Mouse (Mus musculus) hindbrain, postnatal 0 days (tissue): ENCODE results near the gene Calhm2. TPM values are rescaled to one million over a fixed set of nuclear protein-coding genes. Genes with fewer than 3 reads are reported as not detected.

Experiments used
- ATAC-seq: fragments of 200-750 bp; cut with Nextera tagmentation; 2 replicates; pipeline ENCODE4 v1.8.0; 2017; ENCODE audit warnings: mild to moderate bottlenecking, moderate TSS enrichment, moderate library complexity
- DNase-seq: peaks from one replicate; pipeline ENCODE4 v3.0.0-alpha.2; 2015; ENCODE audit warnings: low spot score
- H3K27ac ChIP-seq: fragments of 300-500 bp; sonication (generic); 2 replicates; pipeline ENCODE4 v1.5.1; 2014; ENCODE audit warnings: mild to moderate bottlenecking
- H3K27me3 ChIP-seq: fragments of 300-500 bp; sonication (generic); 2 replicates; pipeline ENCODE4 v1.6.1; 2014; ENCODE audit warnings: low read length, mixed read lengths; ENCODE audit not compliant: insufficient read depth
- H3K36me3 ChIP-seq: fragments of 300-500 bp; sonication (generic); 2 replicates; pipeline ENCODE4 v1.6.1; 2014; ENCODE audit warnings: low read length, mixed read lengths; ENCODE audit not compliant: insufficient read depth
- H3K4me1 ChIP-seq: fragments of 300-500 bp; sonication (generic); 2 replicates; pipeline ENCODE4 v1.6.1; 2014; ENCODE audit warnings: antibody characterized with exemption, low read length, mixed read lengths; ENCODE audit not compliant: insufficient read depth
- H3K4me2 ChIP-seq: fragments of 300-500 bp; sonication (generic); 2 replicates; pipeline ENCODE4 v1.6.1; 2014; ENCODE audit warnings: low read depth, mild to moderate bottlenecking, low read length, moderate library complexity, mixed read lengths
- H3K4me3 ChIP-seq: fragments of 300-500 bp; sonication (generic); 2 replicates; pipeline ENCODE4 v1.5.1; 2014; ENCODE audit warnings: low read length
- H3K9ac ChIP-seq: fragments of 300-500 bp; sonication (generic); replicated peaks from 2 replicates; pipeline ENCODE4 v1.6.1; 2014; ENCODE audit warnings: mild to moderate bottlenecking, low read length, moderate library complexity, mixed read lengths
- H3K9me3 ChIP-seq: fragments of 300-500 bp; sonication (generic); 2 replicates; pipeline ENCODE4 v1.6.1; 2016; ENCODE audit warnings: low read length, mixed read lengths
- CTCF ChIP-seq: IDR thresholded peaks from 2 replicates; pipeline ENCODE4 v1.5.1; 2016; ENCODE audit warnings: antibody characterized with exemption, control low read depth, low read depth
- WGBS: fragments of 180-500 bp; shearing (Covaris S2); extraction: QIAGEN DNeasy Blood & Tissue Kit; methylation state at CpG from one replicate; pipeline ENCODE4 v1.1.7; 2014; 5-methylcytosine and 5-hydroxymethylcytosine counted together
- polyA plus RNA-seq: library from polyadenylated mRNA; unstranded; fragments of >200 nt; fragmentation: Nextera tagmentation; extraction: Ambion mirVana; gene quantifications from 2 replicates; pipeline ENCODE4 v1.2.1, GENCODE M21; 2015
- total RNA-seq: library from RNA; depleted of rRNA; stranded (reverse); fragments of >200 nt; gene quantifications from 2 replicates; pipeline ENCODE4 v1.2.3, GENCODE M21; 2014; rRNA removed

Calhm2 gene
- total and polyA plus RNA-seq, 2 experiments from 2014 or later = 0.85 to 3.1 TPM

DNA sequence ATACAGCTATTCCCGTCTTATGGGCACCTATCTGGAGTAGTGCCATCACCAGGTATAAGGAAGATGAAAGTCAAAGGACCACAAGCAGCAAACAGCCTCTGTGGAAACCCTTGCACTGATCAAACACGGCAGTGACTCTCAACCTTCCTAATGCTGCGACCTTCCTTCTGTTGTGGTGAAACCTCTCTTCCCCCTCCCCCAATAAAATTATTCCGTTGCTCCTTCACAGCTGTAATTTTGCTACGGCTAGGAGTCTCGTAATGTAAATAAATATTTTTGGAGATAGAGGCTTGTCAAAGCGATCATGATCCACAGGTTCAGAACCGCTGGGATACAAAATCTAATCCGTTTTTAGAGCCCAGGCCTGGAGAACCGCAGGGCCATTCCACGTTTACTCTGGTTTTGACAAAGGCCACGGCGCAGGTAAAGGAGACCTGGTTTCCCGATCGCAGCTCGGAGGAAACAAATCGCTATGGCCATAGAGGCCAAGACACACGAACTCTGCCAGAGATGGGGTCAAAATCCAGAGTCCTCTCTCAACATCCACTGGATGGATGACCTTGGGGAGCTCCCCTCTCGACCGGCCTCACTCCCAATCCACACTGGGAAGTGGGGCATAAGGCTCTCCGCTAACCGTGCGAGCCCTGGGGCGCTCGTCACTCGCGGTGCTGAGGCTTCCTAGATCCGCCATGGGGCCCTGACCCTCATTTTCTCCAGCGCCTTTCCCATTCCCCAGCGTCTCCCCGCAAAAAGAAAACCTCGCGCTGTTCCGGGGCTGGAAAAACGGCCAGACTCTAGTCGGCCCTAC is 48.2 kb downstream of the Calhm2 start:
- TF ChIP-seq CTCF = no peak
- Histone ChIP-seq H3K4me2 (peak overlapping the region; percentile 89), H3K36me3 (peaks cover 22% of the 10 kb centered on the region), H3K27me3 (no peaks in the 10 kb centered on the region), H3K4me1 (peaks cover 13% of the 10 kb centered on the region; the same call in 1 of the 2 replicates), H3K9ac (peak overlapping the region; percentile 95), H3K27ac (peak overlapping the region; percentile 93), H3K9me3 (no peaks in the 10 kb centered on the region), H3K4me3 (peak overlapping the region; percentile 78)
- no peak for DNase-seq
- WGBS = 3% methylated on average over 36 of the region's 36 CpGs
- peak; percentile 73 for ATAC-seq

DNA sequence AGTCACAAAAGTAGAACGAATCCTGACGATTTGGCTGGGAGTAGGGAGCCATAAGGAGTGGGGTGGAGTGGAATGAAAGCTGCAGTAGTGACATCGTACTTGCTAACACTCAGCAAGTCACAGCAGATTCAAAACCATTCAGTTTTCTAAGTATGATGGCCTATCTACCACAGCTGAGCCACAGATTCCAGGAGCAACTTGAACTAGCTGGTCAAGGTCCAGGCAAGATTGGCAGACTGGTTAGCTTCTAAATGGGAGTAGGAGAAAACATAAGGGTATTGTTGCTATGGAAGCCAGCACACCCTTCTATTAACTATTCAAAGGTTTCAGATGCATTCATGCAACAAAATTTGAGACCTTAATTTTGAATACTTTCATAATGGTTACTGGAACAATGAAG is 49.9 kb downstream of the Calhm2 start:
- H3K9me3 ChIP-seq = no peaks in the 10 kb centered on the region
- no peak for ATAC-seq
- no peak overlapping the region for H3K9ac ChIP-seq
- peaks cover 13% of the 10 kb centered on the region; the same call in 1 of the 2 replicates for H3K4me1 ChIP-seq
- peaks cover 30% of the 10 kb centered on the region for H3K36me3 ChIP-seq
- TF ChIP-seq CTCF = no peak
- DNase-seq = no peak
- no peak overlapping the region for H3K27ac ChIP-seq
- no peak overlapping the region for H3K4me3 ChIP-seq
- no peaks in the 10 kb centered on the region for H3K27me3 ChIP-seq
- H3K4me2 ChIP-seq = no peak overlapping the region
- 81% methylated on average over 3 of the region's 3 CpGs for WGBS

- no peaks in the 10 kb centered on the region for H3K9me3 ChIP-seq
- DNase-seq (peak; percentile 90), ATAC-seq (peak; percentile 94)
- H3K27me3 ChIP-seq = no peaks in the 10 kb centered on the region
- peak overlapping the region; percentile 89 for H3K9ac ChIP-seq
- TF ChIP-seq CTCF = peak; percentile 35; the same call in 1 of the 2 replicates
- peak overlapping the region; percentile 75 for H3K4me2 ChIP-seq
- peaks cover 12% of the 10 kb centered on the region for H3K36me3 ChIP-seq
- no peaks in the 10 kb centered on the region for H3K4me1 ChIP-seq
- peak overlapping the region; percentile 88 for H3K27ac ChIP-seq
- WGBS = 0% methylated on average over 46 of the region's 72 CpGs
- peak overlapping the region; percentile 96 for H3K4me3 ChIP-seq
Observed at GRCm38 (mm10) chr19:47067924-47068611, 70.0 kb downstream of the Calhm2 start.

GRCm38 (mm10) chr19:47067096-47067882 is 70.8 kb downstream of the Calhm2 start, which contains the start of gene Taf5:
Taf5 (plus strand) TSS chr19:47067746.
- no peaks in the 10 kb centered on the region for H3K27me3 ChIP-seq
- H3K9ac ChIP-seq = peak within 1 kb of the TSS; percentile 89
- no peaks in the 10 kb centered on the region for H3K9me3 ChIP-seq
- H3K27ac ChIP-seq = peak within 1 kb of the TSS; percentile 88
- TF ChIP-seq CTCF = peak; percentile 37
- DNase-seq = peak; percentile 99
- peak; percentile 88 for ATAC-seq
- no peaks in the 10 kb centered on the region for H3K4me1 ChIP-seq
- WGBS = 11% methylated on average over 47 of the region's 49 CpGs
- peak within 1 kb of the TSS; percentile 96 for H3K4me3 ChIP-seq
- peak within 1 kb of the TSS; percentile 75 for H3K4me2 ChIP-seq
- peaks cover 8% of the 10 kb centered on the region for H3K36me3 ChIP-seq

- TF ChIP-seq CTCF = peak; percentile 41
Observed at GRCm38 (mm10) chr19:47065860-47066259, 72.2 kb downstream of the Calhm2 start.

DNA sequence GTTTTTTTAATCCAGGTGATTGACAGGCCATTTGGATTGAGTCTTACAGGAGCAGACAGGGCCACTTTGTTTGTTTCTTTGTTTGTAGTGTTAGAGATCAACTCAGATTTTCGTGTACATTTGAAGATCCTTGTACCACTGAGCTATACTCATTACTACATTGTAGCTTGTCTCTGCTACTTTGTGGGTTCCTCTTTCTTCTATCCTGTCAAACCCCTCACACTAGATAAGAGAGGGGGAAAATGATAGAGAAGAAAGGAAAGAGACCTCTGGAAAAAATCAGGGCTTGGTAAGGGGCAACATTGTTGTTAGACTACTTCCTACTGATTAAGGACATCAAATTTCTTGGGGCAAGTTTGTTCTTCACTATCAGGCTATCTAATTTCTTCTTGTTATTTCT is 80.4 kb downstream of the Calhm2 start:
- no peaks in the 10 kb centered on the region for H3K4me1 ChIP-seq
- H3K9ac ChIP-seq = no peak overlapping the region
- no peaks in the 10 kb centered on the region for H3K9me3 ChIP-seq
- H3K4me3 ChIP-seq = no peak overlapping the region
- H3K27ac ChIP-seq = no peak overlapping the region
- no peaks in the 10 kb centered on the region for H3K27me3 ChIP-seq
- TF ChIP-seq CTCF = no peak
- no peak overlapping the region for H3K4me2 ChIP-seq
- no peaks in the 10 kb centered on the region for H3K36me3 ChIP-seq
- 74% methylated on average over 1 of the region's 1 CpGs for WGBS
- ATAC-seq (no peak), DNase-seq (no peak)

More at GRCm38 (mm10) chr19:47065860-47066259, 72.2 kb downstream of the Calhm2 start:
- Histone ChIP-seq H3K4me2 (no peak overlapping the region), H3K27me3 (no peaks in the 10 kb centered on the region), H3K27ac (no peak overlapping the region), H3K9ac (no peak overlapping the region), H3K4me3 (no peak overlapping the region), H3K4me1 (no peaks in the 10 kb centered on the region), H3K9me3 (no peaks in the 10 kb centered on the region), H3K36me3 (no peaks in the 10 kb centered on the region)
- no peak for ATAC-seq
- WGBS = 91% methylated on average over 3 of the region's 3 CpGs
- no peak for DNase-seq

Other genes with a start within 250 kb of the Calhm2 start
- gene Ina, start 123.6 kb downstream of the Calhm2 start, total RNA-seq = 217 and 280 TPM in 2 replicates
- 294 and 315 TPM in 2 replicates for gene Ina, start 123.6 kb downstream of the Calhm2 start, polyA plus RNA-seq
- gene Nt5c2, start 123.1 kb downstream of the Calhm2 start, total RNA-seq = 43.4 and 44.2 TPM in 2 replicates
- 79.8 and 80.7 TPM in 2 replicates for gene Nt5c2, start 123.1 kb downstream of the Calhm2 start, polyA plus RNA-seq
- 12.9 and 17.9 TPM in 2 replicates for gene Pcgf6, start 87.4 kb downstream of the Calhm2 start, total RNA-seq
- 20.0 and 22.7 TPM in 2 replicates for gene Pcgf6, start 87.4 kb downstream of the Calhm2 start, polyA plus RNA-seq
- 7.2 and 11.3 TPM in 2 replicates for gene Taf5, start 70.5 kb downstream of the Calhm2 start, total RNA-seq
- gene Taf5, start 70.5 kb downstream of the Calhm2 start, polyA plus RNA-seq = 2.9 and 3.3 TPM in 2 replicates
- gene Usmg5, start 47.6 kb downstream of the Calhm2 start, total RNA-seq = 639 and 658 TPM in 2 replicates
- 2,274 and 2,322 TPM in 2 replicates for gene Usmg5, start 47.6 kb downstream of the Calhm2 start, polyA plus RNA-seq
- 8.0 and 10.4 TPM in 2 replicates for gene Pdcd11, start 47.5 kb downstream of the Calhm2 start, total RNA-seq
- 4.3 and 4.4 TPM in 2 replicates for gene Pdcd11, start 47.5 kb downstream of the Calhm2 start, polyA plus RNA-seq
- not detected in 2 replicates for gene Calhm1, start 6.0 kb upstream of the Calhm2 start, total RNA-seq
- gene Calhm1, start 6.0 kb upstream of the Calhm2 start, polyA plus RNA-seq = not detected in 2 replicates
- not detected in 2 replicates for gene Calhm3, start 19.5 kb upstream of the Calhm2 start, total RNA-seq
- not detected in 2 replicates for gene Calhm3, start 19.5 kb upstream of the Calhm2 start, polyA plus RNA-seq
- gene Neurl1a, start 40.5 kb upstream of the Calhm2 start, total RNA-seq = 95.4 and 114 TPM in 2 replicates
- gene Neurl1a, start 40.5 kb upstream of the Calhm2 start, polyA plus RNA-seq = 16.2 and 16.9 TPM in 2 replicates